Mouse (Mus musculus): ENCODE data around the gene Gm20538. TPM values are rescaled to one million over a fixed set of nuclear protein-coding genes. Genes with fewer than 3 reads are reported as not detected.

Gene Gm20538
- polyA plus RNA-seq, 1 experiment from 2014 or later: not detected

GRCm38 (mm10) chr19:44501925-44502324 is 50.7 kb downstream of the Gm20538 start:
- Histone ChIP-seq H3K4me2 (replicated peaks) (no peak overlapping the region), H3K36me3 (replicated peaks; ENCODE audit: control insufficient read depth, insufficient read depth) (no peaks in the 10 kb centered on the region), H3K27me3 (ENCODE audit: control insufficient read depth, insufficient read depth, low read length) (peaks cover 89% of the 10 kb centered on the region), H3K4me3 (replicated peaks; ENCODE audit: low read length) (no peak overlapping the region), H3K27ac (no peak overlapping the region), H3K9ac (no peak overlapping the region), H3K9me3 (ENCODE audit: control insufficient read depth, low read length) (no peaks in the 10 kb centered on the region), H3K4me1 (replicated peaks; ENCODE audit: control insufficient read depth, insufficient read depth, low read length) (no peaks in the 10 kb centered on the region)
- DNase-seq (ENCODE audit: low spot score) (no peak), ATAC-seq (ENCODE audit: low FRiP score) (no peak)
- 84% methylated on average over 6 of the region's 6 CpGs for WGBS

GRCm38 (mm10) chr19:44500240-44500639 is 52.4 kb downstream of the Gm20538 start:
- Histone ChIP-seq H3K36me3 (replicated peaks; ENCODE audit: control insufficient read depth, insufficient read depth) (no peaks in the 10 kb centered on the region), H3K27ac (no peak overlapping the region), H3K4me2 (replicated peaks) (no peak overlapping the region), H3K4me1 (replicated peaks; ENCODE audit: control insufficient read depth, insufficient read depth, low read length) (no peaks in the 10 kb centered on the region), H3K9me3 (ENCODE audit: control insufficient read depth, low read length) (no peaks in the 10 kb centered on the region), H3K27me3 (ENCODE audit: control insufficient read depth, insufficient read depth, low read length) (peaks cover 91% of the 10 kb centered on the region), H3K4me3 (replicated peaks; ENCODE audit: low read length) (no peak overlapping the region), H3K9ac (no peak overlapping the region)
- no peak for DNase-seq (ENCODE audit: low spot score)
- ATAC-seq (ENCODE audit: low FRiP score): no peak
- WGBS: 45% methylated on average over 5 of the region's 5 CpGs

- no peak overlapping the region for H3K9ac ChIP-seq
- no peak for DNase-seq (ENCODE audit: low spot score)
- H3K4me1 ChIP-seq (replicated peaks; ENCODE audit: control insufficient read depth, insufficient read depth, low read length): no peaks in the 10 kb centered on the region
- 69% methylated on average over 6 of the region's 6 CpGs for WGBS
- no peaks in the 10 kb centered on the region for H3K9me3 ChIP-seq (ENCODE audit: control insufficient read depth, low read length)
- H3K4me2 ChIP-seq (replicated peaks): no peak overlapping the region
- peaks cover 91% of the 10 kb centered on the region for H3K27me3 ChIP-seq (ENCODE audit: control insufficient read depth, insufficient read depth, low read length)
- H3K27ac ChIP-seq: no peak overlapping the region
- ATAC-seq (ENCODE audit: low FRiP score): no peak
- no peaks in the 10 kb centered on the region for H3K36me3 ChIP-seq (replicated peaks; ENCODE audit: control insufficient read depth, insufficient read depth)
- no peak overlapping the region for H3K4me3 ChIP-seq (replicated peaks; ENCODE audit: low read length)
These were observed 53.7 kb downstream of the Gm20538 start for GRCm38 (mm10) chr19:44498936-44499335.

GRCm38 (mm10) chr19:44496941-44497340 is 55.7 kb downstream of the Gm20538 start:
- H3K4me2 ChIP-seq (replicated peaks): no peak overlapping the region
- DNase-seq (ENCODE audit: low spot score) (no peak), ATAC-seq (ENCODE audit: low FRiP score) (no peak)
- WGBS: 20% methylated on average over 10 of the region's 10 CpGs
- peaks cover 91% of the 10 kb centered on the region for H3K27me3 ChIP-seq (ENCODE audit: control insufficient read depth, insufficient read depth, low read length)
- no peak overlapping the region for H3K4me3 ChIP-seq (replicated peaks; ENCODE audit: low read length)
- no peaks in the 10 kb centered on the region for H3K4me1 ChIP-seq (replicated peaks; ENCODE audit: control insufficient read depth, insufficient read depth, low read length)
- H3K9me3 ChIP-seq (ENCODE audit: control insufficient read depth, low read length): no peaks in the 10 kb centered on the region
- H3K36me3 ChIP-seq (replicated peaks; ENCODE audit: control insufficient read depth, insufficient read depth): no peaks in the 10 kb centered on the region
- H3K27ac ChIP-seq: no peak overlapping the region
- H3K9ac ChIP-seq: no peak overlapping the region

- DNase-seq (ENCODE audit: low spot score): no peak
- H3K4me2 ChIP-seq (replicated peaks): no peak overlapping the region
These were observed 56.1 kb downstream of the Gm20538 start for GRCm38 (mm10) chr19:44496511-44496910.

More at GRCm38 (mm10) chr19:44496511-44496910, 56.1 kb downstream of the Gm20538 start:
- Histone ChIP-seq H3K4me3 (replicated peaks; ENCODE audit: low read length) (no peak overlapping the region), H3K9ac (no peak overlapping the region), H3K4me1 (replicated peaks; ENCODE audit: control insufficient read depth, insufficient read depth, low read length) (no peaks in the 10 kb centered on the region), H3K9me3 (ENCODE audit: control insufficient read depth, low read length) (no peaks in the 10 kb centered on the region), H3K36me3 (replicated peaks; ENCODE audit: control insufficient read depth, insufficient read depth) (no peaks in the 10 kb centered on the region), H3K27me3 (ENCODE audit: control insufficient read depth, insufficient read depth, low read length) (peaks cover 91% of the 10 kb centered on the region), H3K27ac (no peak overlapping the region)
- ATAC-seq (ENCODE audit: low FRiP score): no peak
- WGBS: 27% methylated on average over 8 of the region's 8 CpGs

Other genes starting within 250 kb of the Gm20538 start
- 0.25 and 0.30 TPM in 2 replicates for gene Scd4, start 219.7 kb downstream of the Gm20538 start, polyA plus RNA-seq (2014; fragmentation: Nextera tagmentation; extraction: Ambion mirVana)
- gene Scd1, start 145.0 kb downstream of the Gm20538 start, polyA plus RNA-seq (2014; fragmentation: Nextera tagmentation; extraction: Ambion mirVana): 8.4 and 10.6 TPM in 2 replicates
- gene Wnt8b, start 59.4 kb downstream of the Gm20538 start, polyA plus RNA-seq (2014; fragmentation: Nextera tagmentation; extraction: Ambion mirVana): 0.12 TPM in 1 of 2 replicates, not detected in the other
- gene Sec31b, start 7.0 kb downstream of the Gm20538 start, polyA plus RNA-seq (2014; fragmentation: Nextera tagmentation; extraction: Ambion mirVana): 0.21 and 0.25 TPM in 2 replicates
- 724 and 765 TPM in 2 replicates for gene Ndufb8, start 2.6 kb upstream of the Gm20538 start, polyA plus RNA-seq (2014; fragmentation: Nextera tagmentation; extraction: Ambion mirVana)
- 19.3 and 20.6 TPM in 2 replicates for gene Hif1an, start 10.0 kb upstream of the Gm20538 start, polyA plus RNA-seq (2014; fragmentation: Nextera tagmentation; extraction: Ambion mirVana)
- 18.7 and 22.1 TPM in 2 replicates for gene Pax2, start 203.2 kb upstream of the Gm20538 start, polyA plus RNA-seq (2014; fragmentation: Nextera tagmentation; extraction: Ambion mirVana)